Mouse (Mus musculus): ENCODE data around the gene Dcaf11. TPM values are rescaled to one million over a fixed set of nuclear protein-coding genes. Genes with fewer than 3 reads are reported as not detected.

The Dcaf11 gene
- polyA plus RNA-seq, 1 experiment, result 223 TPM

GRCm38 (mm10) chr14:55615876-55616275 is 56.1 kb downstream of the Dcaf11 start:
- peaks cover 11% of the 10 kb centered on the region; the same call in 1 of the 2 replicates for H3K4me1 ChIP-seq (ENCODE audit: control insufficient read depth, insufficient read depth, low read length)
- peak; percentile 26 for DNase-seq
- no peak overlapping the region for H3K4me3 ChIP-seq (ENCODE audit: insufficient read depth, low read depth, low read length)
- no peaks in the 10 kb centered on the region for H3K36me3 ChIP-seq (ENCODE audit: control insufficient read depth, insufficient read depth, low read length)
- no peak for TF ChIP-seq CTCF (conservative IDR thresholded peaks at IDR 0.05; ENCODE audit: insufficient read depth, insufficient read length, low read depth, low read length)
- TF ChIP-seq POLR2A (IDR thresholded peaks at IDR 0.05; ENCODE audit: low read depth, low read length), result no peak
- no peak overlapping the region for H3K27ac ChIP-seq (ENCODE audit: insufficient read depth, low read depth, low read length)
- 49% methylated on average over 2 of the region's 2 CpGs for WGBS
- H3K27me3 ChIP-seq (replicated peaks; ENCODE audit: control insufficient read depth, insufficient read depth, low read length), result no peaks in the 10 kb centered on the region

GRCm38 (mm10) chr14:55616844-55617243 is 57.0 kb downstream of the Dcaf11 start:
- no peak overlapping the region for H3K27ac ChIP-seq (ENCODE audit: insufficient read depth, low read depth, low read length)
- no peaks in the 10 kb centered on the region for H3K36me3 ChIP-seq (ENCODE audit: control insufficient read depth, insufficient read depth, low read length)
- no peak overlapping the region for H3K4me3 ChIP-seq (ENCODE audit: insufficient read depth, low read depth, low read length)
- WGBS, result 74% methylated on average over 2 of the region's 2 CpGs
- DNase-seq, result no peak
- H3K27me3 ChIP-seq (replicated peaks; ENCODE audit: control insufficient read depth, insufficient read depth, low read length), result no peaks in the 10 kb centered on the region
- H3K4me1 ChIP-seq (ENCODE audit: control insufficient read depth, insufficient read depth, low read length), result peaks cover 11% of the 10 kb centered on the region; the same call in 1 of the 2 replicates
- TF ChIP-seq POLR2A (IDR thresholded peaks at IDR 0.05; ENCODE audit: low read depth, low read length) (no peak), CTCF (conservative IDR thresholded peaks at IDR 0.05; ENCODE audit: insufficient read depth, insufficient read length, low read depth, low read length) (no peak)

- H3K27me3 ChIP-seq (replicated peaks; ENCODE audit: control insufficient read depth, insufficient read depth, low read length), result no peaks in the 10 kb centered on the region
These were observed 58.0 kb downstream of the Dcaf11 start, which contains the start of gene Rec8 for GRCm38 (mm10) chr14:55617822-55618221. Gene Rec8, plus strand, starts transcription at chr14:55618037.

GRCm38 (mm10) chr14:55618486-55619195 is 58.8 kb downstream of the Dcaf11 start:
- whole genome bisulfite sequencing, result 39% methylated on average over 22 of the region's 22 CpGs
- Histone ChIP-seq H3K4me3 (ENCODE audit: insufficient read depth, low read depth, low read length) (peak overlapping the region; percentile 34; the same call in 1 of the 2 replicates), H3K27ac (ENCODE audit: insufficient read depth, low read depth, low read length) (0 out of 2 replicates have a peak overlapping the region, but pooled peaks have one; percentile 16), H3K4me1 (ENCODE audit: control insufficient read depth, insufficient read depth, low read length) (peaks cover 1% of the 10 kb centered on the region; the same call in 1 of the 2 replicates), H3K36me3 (ENCODE audit: control insufficient read depth, insufficient read depth, low read length) (no peaks in the 10 kb centered on the region), H3K27me3 (replicated peaks; ENCODE audit: control insufficient read depth, insufficient read depth, low read length) (no peaks in the 10 kb centered on the region)
- TF ChIP-seq POLR2A (IDR thresholded peaks at IDR 0.05; ENCODE audit: low read depth, low read length) (no peak), CTCF (conservative IDR thresholded peaks at IDR 0.05; ENCODE audit: insufficient read depth, insufficient read length, low read depth, low read length) (no peak)
- no peak for DNase-seq

More at GRCm38 (mm10) chr14:55617822-55618221, 58.0 kb downstream of the Dcaf11 start, which contains the start of gene Rec8:
- Histone ChIP-seq H3K4me3 (ENCODE audit: insufficient read depth, low read depth, low read length) (peak within 1 kb of the TSS; percentile 34; the same call in 1 of the 2 replicates), H3K36me3 (ENCODE audit: control insufficient read depth, insufficient read depth, low read length) (no peaks in the 10 kb centered on the region), H3K27ac (ENCODE audit: insufficient read depth, low read depth, low read length) (peak within 1 kb of the TSS; percentile 19; the same call in 1 of the 2 replicates), H3K4me1 (ENCODE audit: control insufficient read depth, insufficient read depth, low read length) (peaks cover 8% of the 10 kb centered on the region; the same call in 1 of the 2 replicates)
- peak; percentile 69 for DNase-seq
- 26% methylated on average over 21 of the region's 21 CpGs for WGBS
- TF ChIP-seq POLR2A (IDR thresholded peaks at IDR 0.05; ENCODE audit: low read depth, low read length) (no peak), CTCF (conservative IDR thresholded peaks at IDR 0.05; ENCODE audit: insufficient read depth, insufficient read length, low read depth, low read length) (no peak; the same call in 1 of the 2 replicates)

Other genes starting within 250 kb of the Dcaf11 start
- 141 and 173 TPM in 2 replicates for gene Dhrs4, start 81.2 kb upstream of the Dcaf11 start, polyA plus RNA-seq (2012; rRNA removed)
- 3.5 and 3.8 TPM in 2 replicates for gene Carmil3, start 69.4 kb upstream of the Dcaf11 start, polyA plus RNA-seq (2012; rRNA removed)
- 0.11 and 0.22 TPM in 2 replicates for gene Cpne6, start 49.6 kb upstream of the Dcaf11 start, polyA plus RNA-seq (2012; rRNA removed)
- gene Nrl, start 35.0 kb upstream of the Dcaf11 start, polyA plus RNA-seq (2012; rRNA removed), result not detected in 2 replicates
- 22.9 and 27.4 TPM in 2 replicates for gene Pck2, start 19.7 kb upstream of the Dcaf11 start, polyA plus RNA-seq (2012; rRNA removed)
- gene A730061H03Rik, start 400 bp downstream of the Dcaf11 start, polyA plus RNA-seq (2012; rRNA removed), result 0.75 and 1.4 TPM in 2 replicates
- 115 and 116 TPM in 2 replicates for gene Fitm1, start 15.6 kb downstream of the Dcaf11 start, polyA plus RNA-seq (2012; rRNA removed)
- gene Psme1, start 18.1 kb downstream of the Dcaf11 start, polyA plus RNA-seq (2012; rRNA removed), result 60.5 and 77.5 TPM in 2 replicates
- 21.9 and 24.9 TPM in 2 replicates for gene Emc9, start 25.3 kb downstream of the Dcaf11 start, polyA plus RNA-seq (2012; rRNA removed)
- gene Psme2, start 31.1 kb downstream of the Dcaf11 start, polyA plus RNA-seq (2012; rRNA removed), result 53.1 and 60.2 TPM in 2 replicates
- gene Rnf31, start 31.7 kb downstream of the Dcaf11 start, polyA plus RNA-seq (2012; rRNA removed), result 27.0 and 27.6 TPM in 2 replicates
- 36.9 and 39.9 TPM in 2 replicates for gene Irf9, start 43.6 kb downstream of the Dcaf11 start, polyA plus RNA-seq (2012; rRNA removed)
- 11.4 and 13.3 TPM in 2 replicates for gene Rec8, start 58.0 kb downstream of the Dcaf11 start, polyA plus RNA-seq (2012; rRNA removed)
- 69.7 and 84.9 TPM in 2 replicates for gene Ipo4, start 76.0 kb downstream of the Dcaf11 start, polyA plus RNA-seq (2012; rRNA removed)
- gene Gm49378, start 77.9 kb downstream of the Dcaf11 start, polyA plus RNA-seq (2012; rRNA removed), result 3.2 and 4.0 TPM in 2 replicates
- 109 and 110 TPM in 2 replicates for gene Tm9sf1, start 83.8 kb downstream of the Dcaf11 start, polyA plus RNA-seq (2012; rRNA removed)
- gene Tssk4, start 90.2 kb downstream of the Dcaf11 start, polyA plus RNA-seq (2012; rRNA removed), result 0.67 and 0.79 TPM in 2 replicates
- gene Mdp1, start 100.5 kb downstream of the Dcaf11 start, polyA plus RNA-seq (2012; rRNA removed), result 22.4 and 27.2 TPM in 2 replicates
- gene Gmpr2, start 111.9 kb downstream of the Dcaf11 start, polyA plus RNA-seq (2012; rRNA removed), result 18.7 and 21.7 TPM in 2 replicates
- 321 and 438 TPM in 2 replicates for gene Nedd8, start 112.1 kb downstream of the Dcaf11 start, polyA plus RNA-seq (2012; rRNA removed)
- 9.9 and 10.2 TPM in 2 replicates for gene Tinf2, start 121.8 kb downstream of the Dcaf11 start, polyA plus RNA-seq (2012; rRNA removed)
- 29.6 and 30.1 TPM in 2 replicates for gene Tgm1, start 153.9 kb downstream of the Dcaf11 start, polyA plus RNA-seq (2012; rRNA removed)
- gene Rabggta, start 162.3 kb downstream of the Dcaf11 start, polyA plus RNA-seq (2012; rRNA removed), result 70.0 and 86.9 TPM in 2 replicates
- gene Dhrs1, start 185.7 kb downstream of the Dcaf11 start, polyA plus RNA-seq (2012; rRNA removed), result 223 and 228 TPM in 2 replicates
- gene Nop9, start 185.7 kb downstream of the Dcaf11 start, polyA plus RNA-seq (2012; rRNA removed), result 12.9 and 16.1 TPM in 2 replicates
- 485 and 513 TPM in 2 replicates for gene Cideb, start 198.5 kb downstream of the Dcaf11 start, polyA plus RNA-seq (2012; rRNA removed)
- 0.56 and 0.76 TPM in 2 replicates for gene Ltb4r2, start 201.4 kb downstream of the Dcaf11 start, polyA plus RNA-seq (2012; rRNA removed)
- gene Ltb4r1, start 206.0 kb downstream of the Dcaf11 start, polyA plus RNA-seq (2012; rRNA removed), result 0.75 and 1.1 TPM in 2 replicates
- gene Adcy4, start 224.1 kb downstream of the Dcaf11 start, polyA plus RNA-seq (2012; rRNA removed), result 16.8 and 16.9 TPM in 2 replicates
- gene Ripk3, start 228.9 kb downstream of the Dcaf11 start, polyA plus RNA-seq (2012; rRNA removed), result 3.5 and 4.7 TPM in 2 replicates

Data from kidney, adult 2 months (tissue).